ENCODE assay signal across 19 mouse cellular contexts in genomic region chr3:54813418-54813988, GRCm38 (mm10). TPM values are rescaled to one million over a fixed set of nuclear protein-coding genes. Genes with fewer than 3 reads are reported as not detected.
DNase-seq lines count a peak whose midpoint lies in the region; ATAC-seq and TF ChIP-seq lines count a peak whose summit lies in the region.
"Had no signal": no experiment of that assay in that cellular context is flagged by ENCODE, and none has a peak within 500 bp of the region (broad histone marks: within the 10 kb centered on the region; RNA-seq: fewer than 3 reads in every experiment).

No protein-coding gene starts in this region.

- H3K9me3 ChIP-seq in forebrain, embryonic 13.5 days (replicated peaks), result no peaks in the 10 kb centered on the region
- H3K9me3 ChIP-seq in forebrain, embryonic 12.5 days, result no peaks in the 10 kb centered on the region
- H3K9me3 ChIP-seq in hindbrain, embryonic 16.5 days (ENCODE audit: control insufficient read depth, low read length), result no peaks in the 10 kb centered on the region
- no peaks in the 10 kb centered on the region for H3K9me3 ChIP-seq in hindbrain, embryonic 13.5 days
- H3K9me3 ChIP-seq: embryonic facial prominence, embryonic 10.5 days; liver, embryonic 15.5 days had no signal

- WGBS in forebrain, embryonic 13.5 days, result 40% methylated on average over 6 of the region's 6 CpGs
- 53% methylated on average over 6 of the region's 6 CpGs for WGBS in forebrain, embryonic 12.5 days
- 44% methylated on average over 6 of the region's 6 CpGs for WGBS in hindbrain, embryonic 16.5 days
- WGBS in hindbrain, embryonic 13.5 days, result 73% methylated on average over 6 of the region's 6 CpGs

- ATAC-seq in forebrain, embryonic 13.5 days, result 0 out of 2 replicates have a peak, but pooled peaks have one; percentile 39
- ATAC-seq in forebrain, embryonic 12.5 days (ENCODE audit: low FRiP score), result no peak
- ATAC-seq in hindbrain, embryonic 16.5 days, result peak; percentile 61
- no peak for ATAC-seq in hindbrain, embryonic 13.5 days (ENCODE audit: low FRiP score)

- no peaks in the 10 kb centered on the region for H3K4me1 ChIP-seq in forebrain, embryonic 13.5 days
- no peaks in the 10 kb centered on the region for H3K4me1 ChIP-seq in forebrain, embryonic 12.5 days
- no peaks in the 10 kb centered on the region for H3K4me1 ChIP-seq in hindbrain, embryonic 16.5 days (ENCODE audit: control insufficient read depth, insufficient read depth, low read depth, low read length)
- H3K4me1 ChIP-seq in hindbrain, embryonic 13.5 days (replicated peaks), result no peaks in the 10 kb centered on the region
- H3K4me1 ChIP-seq: embryonic facial prominence, embryonic 10.5 days had no signal

- H3K9ac ChIP-seq in forebrain, embryonic 13.5 days, result no peak overlapping the region
- H3K9ac ChIP-seq in forebrain, embryonic 12.5 days, result no peak overlapping the region
- no peak overlapping the region for H3K9ac ChIP-seq in hindbrain, embryonic 16.5 days (ENCODE audit: low read depth, low read length)
- no peak overlapping the region for H3K9ac ChIP-seq in hindbrain, embryonic 13.5 days
- H3K9ac ChIP-seq: liver, embryonic 15.5 days had no signal

- H3K27ac ChIP-seq in forebrain, embryonic 13.5 days, result no peak overlapping the region
- H3K27ac ChIP-seq in forebrain, embryonic 12.5 days, result no peak overlapping the region
- H3K27ac ChIP-seq in hindbrain, embryonic 16.5 days (ENCODE audit: low read depth, low read length), result no peak overlapping the region
- no peak overlapping the region for H3K27ac ChIP-seq in hindbrain, embryonic 13.5 days
- H3K27ac ChIP-seq in layer of hippocampus, adult 2 months, result no peak overlapping the region
- H3K27ac ChIP-seq: embryonic facial prominence, embryonic 10.5 days; liver, embryonic 15.5 days had no signal

- no peaks in the 10 kb centered on the region for H3K27me3 ChIP-seq in forebrain, embryonic 13.5 days
- peaks cover 4% of the 10 kb centered on the region; the same call in 1 of the 2 replicates for H3K27me3 ChIP-seq in forebrain, embryonic 12.5 days
- no peaks in the 10 kb centered on the region for H3K27me3 ChIP-seq in hindbrain, embryonic 16.5 days (replicated peaks; ENCODE audit: control insufficient read depth, insufficient read depth, low read length)
- H3K27me3 ChIP-seq in hindbrain, embryonic 13.5 days, result peaks cover 2% of the 10 kb centered on the region; the same call in 1 of the 2 replicates

- no peak for DNase-seq in layer of hippocampus, adult 2 months (ENCODE audit: low spot score in 2 of 2)
- no peak for DNase-seq in layer of hippocampus, postnatal 10 days (ENCODE audit: low spot score in 2 of 2)
- peak; percentile 18 for DNase-seq in NIH3T3 (ENCODE audit: low read depth)
- no peak for DNase-seq in thymus, postnatal 25 days
- DNase-seq: adrenal gland, adult 8-10 months; cerebellum, adult 18-20 months; cerebellum, postnatal 36 days; heart, postnatal 4 days; kidney, postnatal 10 days; layer of hippocampus, adult 9-11 months; lung, postnatal 36 days had no signal

- no peaks in the 10 kb centered on the region for H3K36me3 ChIP-seq in forebrain, embryonic 13.5 days (ENCODE audit: poor library complexity, severe bottlenecking)
- H3K36me3 ChIP-seq in forebrain, embryonic 12.5 days (replicated peaks), result no peaks in the 10 kb centered on the region
- no peaks in the 10 kb centered on the region for H3K36me3 ChIP-seq in hindbrain, embryonic 16.5 days (ENCODE audit: control insufficient read depth, insufficient read depth, low read length)
- no peaks in the 10 kb centered on the region for H3K36me3 ChIP-seq in hindbrain, embryonic 13.5 days
- H3K36me3 ChIP-seq: embryonic facial prominence, embryonic 10.5 days; liver, embryonic 15.5 days had no signal

- H3K4me2 ChIP-seq in forebrain, embryonic 13.5 days, result no peak overlapping the region
- no peak overlapping the region for H3K4me2 ChIP-seq in forebrain, embryonic 12.5 days
- H3K4me2 ChIP-seq in hindbrain, embryonic 16.5 days (ENCODE audit: low read length), result no peak overlapping the region
- H3K4me2 ChIP-seq in hindbrain, embryonic 13.5 days, result no peak overlapping the region
- H3K4me2 ChIP-seq: liver, embryonic 15.5 days had no signal

- peak; percentile 65 for TF ChIP-seq CTCF in layer of hippocampus, adult 2 months (conservative IDR thresholded peaks at IDR 0.05)

- H3K4me3 ChIP-seq in forebrain, embryonic 13.5 days, result no peak overlapping the region
- H3K4me3 ChIP-seq in forebrain, embryonic 12.5 days (replicated peaks), result no peak overlapping the region
- H3K4me3 ChIP-seq in hindbrain, embryonic 16.5 days (ENCODE audit: low read length), result no peak overlapping the region
- H3K4me3 ChIP-seq in hindbrain, embryonic 13.5 days, result no peak overlapping the region
- H3K4me3 ChIP-seq in layer of hippocampus, adult 2 months, result no peak overlapping the region
- H3K4me3 ChIP-seq: embryonic facial prominence, embryonic 10.5 days; liver, embryonic 15.5 days; myocyte had no signal

RNA-seq across cellular contexts. Expression of gene Rfxap, which starts 5.9 kb away (rescaled TPM):
- polyA plus RNA-seq in forebrain, embryonic 13.5 days (2015; fragmentation: Nextera tagmentation; extraction: Ambion mirVana), result 29.5 and 35.8 TPM in 2 replicates
- 56.8 and 65.6 TPM in 2 replicates for polyA plus RNA-seq in forebrain, embryonic 12.5 days (2016; fragmentation: Nextera tagmentation; extraction: Ambion mirVana)
- 38.8 and 42.0 TPM in 2 replicates for polyA plus RNA-seq in hindbrain, embryonic 16.5 days (2015; fragmentation: Nextera tagmentation; extraction: Ambion mirVana)
- polyA plus RNA-seq in hindbrain, embryonic 13.5 days (2015; fragmentation: Nextera tagmentation; extraction: Ambion mirVana), result 30.9 and 38.3 TPM in 2 replicates
- 10 to 100 TPM; 46.7 to 55.1 TPM for total RNA-seq in layer of hippocampus, adult 2 months (2021)
- 10 to 100 TPM; 51.6 to 59.3 TPM for total RNA-seq in layer of hippocampus, postnatal 10 days (2021)

RNA-seq across cellular contexts. Expression of gene Smad9, which starts 58.1 kb away (rescaled TPM):
- 0.05 and 0.15 TPM in 2 replicates for polyA plus RNA-seq in forebrain, embryonic 13.5 days (2015; fragmentation: Nextera tagmentation; extraction: Ambion mirVana)
- 0.17 and 0.24 TPM in 2 replicates for polyA plus RNA-seq in forebrain, embryonic 12.5 days (2016; fragmentation: Nextera tagmentation; extraction: Ambion mirVana)
- polyA plus RNA-seq in hindbrain, embryonic 16.5 days (2015; fragmentation: Nextera tagmentation; extraction: Ambion mirVana), result 0.57 and 0.90 TPM in 2 replicates
- polyA plus RNA-seq in hindbrain, embryonic 13.5 days (2015; fragmentation: Nextera tagmentation; extraction: Ambion mirVana), result 0.31 and 0.48 TPM in 2 replicates
- 1 to 10 TPM; 7.1 to 7.6 TPM for total RNA-seq in layer of hippocampus, adult 2 months (2021)
- 1 to 10 TPM; 4.4 to 4.5 TPM for total RNA-seq in layer of hippocampus, postnatal 10 days (2021)
- total RNA-seq: MEL had no signal

Comparison
In these comparisons a context has a peak if more than half of its experiments do, and no peak if none do; other contexts are left out.
1. ATAC-seq: peak in forebrain, embryonic 13.5 days (single experiment) and hindbrain, embryonic 16.5 days (single experiment); none in forebrain, embryonic 12.5 days (single experiment) and hindbrain, embryonic 13.5 days (single experiment).